Mouse (Mus musculus) neural tube, embryonic 13.5 days (tissue): ENCODE results near the gene March1. TPM values are rescaled to one million over a fixed set of nuclear protein-coding genes. Genes with fewer than 3 reads are reported as not detected.

ENCODE experiments used
- ATAC-seq: fragments of 200-750 bp; cut with Nextera tagmentation; 2 replicates; pipeline ENCODE4 v1.8.0; 2017; ENCODE audit warnings: low read depth, mild to moderate bottlenecking, moderate TSS enrichment, moderate library complexity
- H3K27ac ChIP-seq: fragments of 300-500 bp; sonication (generic); replicated peaks from 2 replicates; pipeline ENCODE4 v1.5.1; 2015; ENCODE audit warnings: moderate library complexity, mild to moderate bottlenecking, inconsistent platforms
- H3K27me3 ChIP-seq: fragments of 300-500 bp; sonication (generic); 2 replicates; pipeline ENCODE4 v1.6.1; 2015; ENCODE audit warnings: mild to moderate bottlenecking, inconsistent platforms
- H3K36me3 ChIP-seq: fragments of 300-500 bp; sonication (generic); 2 replicates; pipeline ENCODE4 v1.6.1; 2015; ENCODE audit warnings: mild to moderate bottlenecking, inconsistent platforms
- H3K4me1 ChIP-seq: fragments of 300-500 bp; sonication (generic); replicated peaks from 2 replicates; pipeline ENCODE4 v1.6.1; 2015; ENCODE audit warnings: inconsistent platforms
- H3K4me2 ChIP-seq: fragments of 300-500 bp; sonication (generic); 2 replicates; pipeline ENCODE4 v1.6.1; 2015; ENCODE audit warnings: inconsistent platforms, mild to moderate bottlenecking, moderate library complexity
- H3K4me3 ChIP-seq: fragments of 300-500 bp; sonication (generic); 2 replicates; pipeline ENCODE4 v1.5.1; 2015; ENCODE audit warnings: mild to moderate bottlenecking, inconsistent platforms
- H3K9ac ChIP-seq: fragments of 300-500 bp; sonication (generic); 2 replicates; pipeline ENCODE4 v1.6.1; 2015; ENCODE audit warnings: moderate library complexity, mild to moderate bottlenecking, inconsistent platforms
- H3K9me3 ChIP-seq: fragments of 300-500 bp; sonication (generic); 2 replicates; pipeline ENCODE4 v1.6.1; 2016; ENCODE audit warnings: inconsistent platforms
- WGBS: fragments of 180-500 bp; shearing (Covaris S2); methylation state at CpG from one replicate; pipeline ENCODE4 v1.1.7; 2015; 5-methylcytosine and 5-hydroxymethylcytosine counted together
- polyA plus RNA-seq: library from polyadenylated mRNA; unstranded; fragments of >200 nt; fragmentation: Nextera tagmentation; extraction: Ambion mirVana; gene quantifications from 2 replicates; pipeline ENCODE4 v1.2.1, GENCODE M21; 2015

The March1 gene
- polyA plus RNA-seq, 1 experiment from 2014 or later: 23.8 TPM

GRCm38 (mm10) chr8:66034429-66034828, 416.7 kb downstream of the March1 start:
- no peak for ATAC-seq
- Histone ChIP-seq H3K4me2 (no peak overlapping the region), H3K9me3 (no peaks in the 10 kb centered on the region), H3K9ac (no peak overlapping the region), H3K36me3 (no peaks in the 10 kb centered on the region), H3K4me3 (no peak overlapping the region), H3K4me1 (no peaks in the 10 kb centered on the region), H3K27ac (no peak overlapping the region), H3K27me3 (no peaks in the 10 kb centered on the region)
- WGBS: 82% methylated on average over 3 of the region's 3 CpGs

- H3K4me3 ChIP-seq: no peak overlapping the region
- H3K4me1 ChIP-seq: no peaks in the 10 kb centered on the region
- no peak overlapping the region for H3K9ac ChIP-seq
- H3K27me3 ChIP-seq: no peaks in the 10 kb centered on the region
- H3K36me3 ChIP-seq: no peaks in the 10 kb centered on the region
- no peak overlapping the region for H3K4me2 ChIP-seq
- H3K27ac ChIP-seq: no peak overlapping the region
- H3K9me3 ChIP-seq: no peaks in the 10 kb centered on the region
- WGBS: 93% methylated on average over 3 of the region's 3 CpGs
- ATAC-seq: no peak
These were observed 476.5 kb downstream of the March1 start for GRCm38 (mm10) chr8:66094152-66094551.

- ATAC-seq: no peak
- 86% methylated on average over 1 of the region's 1 CpGs for WGBS
- Histone ChIP-seq H3K4me1 (no peaks in the 10 kb centered on the region), H3K4me3 (no peak overlapping the region), H3K9ac (no peak overlapping the region), H3K27me3 (no peaks in the 10 kb centered on the region), H3K27ac (no peak overlapping the region), H3K36me3 (no peaks in the 10 kb centered on the region), H3K4me2 (no peak overlapping the region), H3K9me3 (no peaks in the 10 kb centered on the region)
These were observed 480.4 kb downstream of the March1 start for GRCm38 (mm10) chr8:66098148-66098547.

- Histone ChIP-seq H3K9ac (no peak overlapping the region), H3K9me3 (no peaks in the 10 kb centered on the region), H3K27me3 (no peaks in the 10 kb centered on the region), H3K4me1 (no peaks in the 10 kb centered on the region), H3K4me3 (no peak overlapping the region), H3K27ac (no peak overlapping the region), H3K36me3 (no peaks in the 10 kb centered on the region), H3K4me2 (no peak overlapping the region)
- no peak for ATAC-seq
- WGBS: 49% methylated on average over 2 of the region's 2 CpGs
These were observed 501.6 kb downstream of the March1 start for GRCm38 (mm10) chr8:66119294-66119693.

- Histone ChIP-seq H3K9me3 (no peaks in the 10 kb centered on the region), H3K4me2 (no peak overlapping the region), H3K36me3 (no peaks in the 10 kb centered on the region), H3K9ac (no peak overlapping the region), H3K4me3 (no peak overlapping the region), H3K27ac (no peak overlapping the region), H3K27me3 (no peaks in the 10 kb centered on the region), H3K4me1 (no peaks in the 10 kb centered on the region)
- WGBS: 86% methylated on average over 1 of the region's 1 CpGs
- no peak for ATAC-seq
These were observed 541.9 kb downstream of the March1 start for GRCm38 (mm10) chr8:66159648-66160047.

DNA sequence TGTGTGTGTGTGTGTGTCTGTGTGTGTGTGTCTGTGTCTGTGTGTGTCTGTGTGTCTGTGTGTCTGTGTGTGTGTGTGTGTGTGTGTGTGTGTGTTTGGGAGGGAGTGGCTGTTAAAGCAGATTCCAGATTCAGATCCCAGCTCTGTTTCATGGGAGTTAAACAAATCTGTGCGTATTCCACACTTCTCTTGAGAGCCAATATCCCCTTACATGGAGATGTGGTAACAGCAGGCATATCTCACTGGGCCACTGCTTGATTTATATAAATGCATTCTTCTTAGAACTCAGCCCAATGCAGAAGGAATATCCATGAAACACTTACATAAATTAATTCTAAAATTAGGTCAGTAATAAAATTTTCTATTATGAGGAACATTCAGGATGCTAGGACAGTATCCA, 549.1 kb downstream of the March1 start:
- Histone ChIP-seq H3K4me3 (no peak overlapping the region), H3K4me2 (no peak overlapping the region), H3K4me1 (0 out of 2 replicates have a peak, but pooled peaks cover 3% of the 10 kb centered on the region), H3K27ac (no peak overlapping the region), H3K36me3 (no peaks in the 10 kb centered on the region), H3K9ac (no peak overlapping the region), H3K9me3 (no peaks in the 10 kb centered on the region), H3K27me3 (no peaks in the 10 kb centered on the region)
- WGBS: 59% methylated on average over 1 of the region's 1 CpGs
- no peak for ATAC-seq

GRCm38 (mm10) chr8:66167405-66168173, 549.9 kb downstream of the March1 start:
- no peaks in the 10 kb centered on the region for H3K27me3 ChIP-seq
- 84% methylated on average over 2 of the region's 2 CpGs for WGBS

DNA sequence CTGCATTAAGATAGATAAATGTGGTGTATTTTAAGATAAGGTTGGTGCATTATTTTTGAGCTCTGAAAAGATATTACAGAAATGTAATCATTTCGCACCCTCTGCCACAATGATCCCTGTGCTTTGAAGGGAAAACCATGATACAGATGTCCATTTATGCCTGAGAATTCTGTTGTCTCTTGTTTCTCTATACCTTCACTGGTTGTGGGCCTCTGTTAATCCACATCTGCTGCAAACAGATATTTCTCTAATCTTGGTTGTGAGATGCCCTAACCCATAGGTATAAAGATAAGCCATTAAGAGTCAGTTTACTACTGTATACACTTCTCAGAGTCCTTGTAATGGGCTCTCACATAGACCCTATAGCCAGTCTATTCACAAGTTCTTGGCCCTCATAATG, 561.6 kb downstream of the March1 start:
- Histone ChIP-seq H3K36me3 (no peaks in the 10 kb centered on the region), H3K4me2 (no peak overlapping the region), H3K9me3 (no peaks in the 10 kb centered on the region), H3K27ac (no peak overlapping the region), H3K9ac (no peak overlapping the region), H3K27me3 (no peaks in the 10 kb centered on the region), H3K4me3 (no peak overlapping the region), H3K4me1 (peaks cover 6% of the 10 kb centered on the region; the same call in 1 of the 2 replicates)
- 94% methylated on average over 1 of the region's 1 CpGs for WGBS
- ATAC-seq: no peak

More at GRCm38 (mm10) chr8:66167405-66168173, 549.9 kb downstream of the March1 start:
- Histone ChIP-seq H3K4me3 (no peak overlapping the region), H3K36me3 (no peaks in the 10 kb centered on the region), H3K4me1 (0 out of 2 replicates have a peak, but pooled peaks cover 3% of the 10 kb centered on the region), H3K27ac (no peak overlapping the region), H3K4me2 (no peak overlapping the region), H3K9me3 (no peaks in the 10 kb centered on the region), H3K9ac (no peak overlapping the region)
- no peak for ATAC-seq

- ATAC-seq: no peak
- WGBS: 79% methylated on average over 4 of the region's 4 CpGs
- no peak overlapping the region for H3K9ac ChIP-seq
These were observed 563.6 kb downstream of the March1 start for GRCm38 (mm10) chr8:66181265-66181664.

DNA sequence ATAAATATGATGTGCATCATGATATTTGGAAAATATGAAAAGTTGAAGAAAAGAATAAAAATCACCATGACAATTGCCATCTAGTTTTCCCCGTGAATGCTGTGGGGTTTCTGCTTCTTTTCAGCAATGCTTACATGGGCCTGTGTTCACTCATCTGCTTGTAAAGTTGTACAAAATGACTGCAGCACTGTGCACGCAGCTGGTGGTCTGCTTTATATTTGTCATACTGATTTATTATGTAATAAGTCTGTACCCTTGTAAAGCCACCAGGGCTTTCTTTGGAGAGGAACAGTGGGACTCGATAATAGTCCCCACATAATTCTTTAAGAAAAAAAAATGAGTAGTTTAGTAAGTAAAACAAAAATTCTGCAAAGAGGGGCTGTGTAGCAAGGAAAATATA, 564.6 kb downstream of the March1 start:
- no peak overlapping the region for H3K27ac ChIP-seq
- peaks cover 6% of the 10 kb centered on the region; the same call in 1 of the 2 replicates for H3K4me1 ChIP-seq
- no peak overlapping the region for H3K4me2 ChIP-seq
- no peak overlapping the region for H3K4me3 ChIP-seq
- H3K36me3 ChIP-seq: no peaks in the 10 kb centered on the region
- H3K9me3 ChIP-seq: no peaks in the 10 kb centered on the region
- no peak overlapping the region for H3K9ac ChIP-seq
- ATAC-seq: 0 out of 2 replicates have a peak, but pooled peaks have one; percentile 67
- H3K27me3 ChIP-seq: no peaks in the 10 kb centered on the region
- WGBS: 27% methylated on average over 3 of the region's 3 CpGs

More at GRCm38 (mm10) chr8:66181265-66181664, 563.6 kb downstream of the March1 start:
- Histone ChIP-seq H3K9me3 (no peaks in the 10 kb centered on the region), H3K4me3 (no peak overlapping the region), H3K27ac (no peak overlapping the region), H3K27me3 (no peaks in the 10 kb centered on the region), H3K4me1 (peaks cover 6% of the 10 kb centered on the region; the same call in 1 of the 2 replicates), H3K36me3 (no peaks in the 10 kb centered on the region), H3K4me2 (no peak overlapping the region)

DNA sequence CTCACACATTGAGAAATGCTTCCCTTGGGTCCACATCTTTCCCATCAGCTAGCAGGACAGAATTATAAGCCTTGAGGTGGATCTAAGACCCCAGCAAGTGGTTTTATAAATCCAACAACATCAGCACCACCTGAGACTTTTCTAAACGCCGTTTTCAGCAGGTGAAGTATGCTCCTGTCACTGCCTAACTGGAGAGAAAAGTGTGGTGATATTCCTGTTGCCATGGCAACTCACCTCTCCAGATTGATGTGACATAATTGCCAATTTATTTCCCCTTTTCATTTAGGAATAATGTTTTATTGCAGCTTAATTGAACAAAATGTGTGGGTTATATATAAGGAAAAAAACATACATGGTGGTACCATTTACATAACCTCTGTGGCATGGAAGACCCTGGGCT, 565.8 kb downstream of the March1 start:
- no peaks in the 10 kb centered on the region for H3K9me3 ChIP-seq
- no peak for ATAC-seq
- 53% methylated on average over 2 of the region's 2 CpGs for WGBS
- H3K36me3 ChIP-seq: no peaks in the 10 kb centered on the region
- H3K4me1 ChIP-seq: peaks cover 6% of the 10 kb centered on the region; the same call in 1 of the 2 replicates
- H3K27me3 ChIP-seq: no peaks in the 10 kb centered on the region
- H3K4me2 ChIP-seq: no peak overlapping the region
- H3K9ac ChIP-seq: no peak overlapping the region
- no peak overlapping the region for H3K4me3 ChIP-seq
- no peak overlapping the region for H3K27ac ChIP-seq

- peaks cover 6% of the 10 kb centered on the region; the same call in 1 of the 2 replicates for H3K4me1 ChIP-seq
- 100% methylated on average over 2 of the region's 2 CpGs for WGBS
- H3K4me3 ChIP-seq: no peak overlapping the region
- H3K27me3 ChIP-seq: no peaks in the 10 kb centered on the region
- no peak for ATAC-seq
- no peak overlapping the region for H3K4me2 ChIP-seq
- no peaks in the 10 kb centered on the region for H3K36me3 ChIP-seq
- H3K9me3 ChIP-seq: no peaks in the 10 kb centered on the region
- no peak overlapping the region for H3K9ac ChIP-seq
- H3K27ac ChIP-seq: no peak overlapping the region
These were observed 567.5 kb downstream of the March1 start for GRCm38 (mm10) chr8:66185226-66185625.

DNA sequence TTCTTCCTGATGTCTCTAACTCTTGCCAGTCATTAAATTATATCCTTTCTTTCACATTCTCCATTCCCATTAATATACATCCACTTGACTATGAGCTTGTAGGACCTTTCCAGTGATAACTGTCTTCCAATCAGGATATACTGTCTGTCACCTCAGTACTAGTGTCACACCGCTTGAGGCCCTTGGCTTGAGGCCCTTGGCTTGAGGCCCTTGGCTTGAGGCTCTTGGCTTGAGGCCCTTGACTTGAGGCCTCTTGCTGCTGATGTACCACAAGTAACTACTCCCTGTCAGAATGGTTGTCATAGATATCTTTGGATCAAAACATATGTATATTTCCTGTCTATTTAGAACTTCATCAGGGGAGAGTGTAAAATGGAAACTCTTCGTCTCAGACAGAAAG, 576.7 kb downstream of the March1 start:
- Histone ChIP-seq H3K4me1 (no peaks in the 10 kb centered on the region), H3K9ac (no peak overlapping the region), H3K36me3 (no peaks in the 10 kb centered on the region), H3K4me2 (no peak overlapping the region), H3K27me3 (no peaks in the 10 kb centered on the region), H3K4me3 (no peak overlapping the region), H3K9me3 (no peaks in the 10 kb centered on the region), H3K27ac (no peak overlapping the region)
- no peak for ATAC-seq
- 86% methylated on average over 2 of the region's 2 CpGs for WGBS
